Mouse (Mus musculus): Measurements from ENCODE around the gene Cx3cl1.

- TF ChIP-seq CHD2 (IDR thresholded peaks at IDR 0.05; ENCODE audit: low read depth, low read length) (no peak), ZNF384 (IDR thresholded peaks at IDR 0.05; ENCODE audit: low read depth, low read length) (no peak), MAFK (IDR thresholded peaks at IDR 0.05; ENCODE audit: insufficient read depth, low read depth, low read length) (no peak), ZC3H11A (IDR thresholded peaks at IDR 0.05; ENCODE audit: borderline replicate concordance, low read depth, low read length) (no peak)
Observed at GRCm38 (mm10) chr8:94821381-94821780, 49.6 kb downstream of the Cx3cl1 start.

Measured in ES-E14 (cell line).